26 mouse cellular contexts compared by ENCODE assay signal in the genomic region with DNA sequence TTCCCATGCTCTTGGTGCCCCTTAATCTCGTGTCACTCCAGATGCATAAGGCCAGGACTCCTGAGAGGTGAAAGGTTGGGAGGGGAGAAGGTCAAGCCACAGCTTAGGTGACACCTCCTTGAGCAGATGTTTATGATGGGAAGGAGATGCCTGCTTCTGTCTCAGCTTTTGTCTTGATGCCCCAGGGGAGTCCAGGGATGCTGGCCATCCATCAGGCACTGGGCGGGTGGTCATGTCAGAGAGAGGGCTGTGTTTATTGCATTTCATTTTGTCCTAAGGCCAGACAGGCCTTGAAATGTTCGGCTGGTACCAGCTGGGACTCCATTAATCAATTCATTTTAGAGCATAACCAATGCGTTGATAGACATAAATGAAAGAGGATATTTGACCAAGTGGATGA.
DNase-seq lines count a peak whose midpoint lies in the region; ATAC-seq and TF ChIP-seq lines count a peak whose summit lies in the region.
"Had no signal": no experiment of that assay in that cellular context is flagged by ENCODE, and none has a peak within 500 bp of the region (broad histone marks: within the 10 kb centered on the region; RNA-seq: fewer than 3 reads in every experiment).

No protein-coding gene starts in this region.

- 70% methylated on average over 4 of the region's 4 CpGs for WGBS in intestine, embryonic 14.5 days
- 62% methylated on average over 4 of the region's 4 CpGs for WGBS in intestine, postnatal 0 days
- 36% methylated on average over 4 of the region's 4 CpGs for WGBS in neural tube, embryonic 15.5 days
- 87% methylated on average over 4 of the region's 4 CpGs for WGBS in forebrain, embryonic 16.5 days

- no peak for DNase-seq in intestine, embryonic 14.5 days (ENCODE audit: low spot score)
- DNase-seq in neural tube, embryonic 10.5 days (ENCODE audit: extremely low spot score, low spot score), result peak; percentile 45
- peak; percentile 37 for DNase-seq in embryo, embryonic 9.5 days (ENCODE audit: extremely low spot score)
- DNase-seq in mesoderm, embryonic 11.5 days (ENCODE audit: low read depth, low spot score), result peak; percentile 59
- DNase-seq in cerebellum, adult 11-12 months, result no peak
- DNase-seq: adrenal gland, postnatal 25 days; cerebellum, adult 18-20 months; cerebellum, postnatal 14 days; gastrocnemius, postnatal 25 days; heart, adult 18-20 months; heart, postnatal 36 days; liver, embryonic 13.5 days; lung, adult 18-20 months; right cerebral cortex, postnatal 4 days had no signal

- H3K4me2 ChIP-seq in intestine, embryonic 14.5 days (ENCODE audit: low read length), result no peak overlapping the region
- H3K4me2 ChIP-seq in intestine, postnatal 0 days (replicated peaks; ENCODE audit: low read depth), result no peak overlapping the region
- no peak overlapping the region for H3K4me2 ChIP-seq in neural tube, embryonic 15.5 days
- no peak overlapping the region for H3K4me2 ChIP-seq in forebrain, embryonic 16.5 days (ENCODE audit: low read length)
- H3K4me2 ChIP-seq: forebrain, embryonic 12.5 days; heart, embryonic 11.5 days; limb, embryonic 15.5 days; liver, embryonic 13.5 days; midbrain, embryonic 15.5 days had no signal

- H3K27me3 ChIP-seq in intestine, embryonic 14.5 days (replicated peaks; ENCODE audit: control insufficient read depth, insufficient read depth, low read length), result no peaks in the 10 kb centered on the region
- no peaks in the 10 kb centered on the region for H3K27me3 ChIP-seq in intestine, postnatal 0 days (replicated peaks; ENCODE audit: control insufficient read depth, insufficient read depth, low read length)
- H3K27me3 ChIP-seq in neural tube, embryonic 15.5 days (replicated peaks), result no peaks in the 10 kb centered on the region
- no peaks in the 10 kb centered on the region for H3K27me3 ChIP-seq in forebrain, embryonic 16.5 days (replicated peaks; ENCODE audit: control insufficient read depth, insufficient read depth, low read length)
- H3K27me3 ChIP-seq: forebrain, embryonic 12.5 days; liver, embryonic 13.5 days; midbrain, embryonic 15.5 days had no signal

- peaks cover 8% of the 10 kb centered on the region for H3K4me1 ChIP-seq in intestine, embryonic 14.5 days (replicated peaks; ENCODE audit: control insufficient read depth, insufficient read depth, low read length)
- no peaks in the 10 kb centered on the region for H3K4me1 ChIP-seq in intestine, postnatal 0 days (replicated peaks; ENCODE audit: control insufficient read depth, insufficient read depth, low read length)
- H3K4me1 ChIP-seq in neural tube, embryonic 15.5 days, result peaks cover 9% of the 10 kb centered on the region
- H3K4me1 ChIP-seq in forebrain, embryonic 16.5 days (replicated peaks; ENCODE audit: control insufficient read depth, insufficient read depth, low read length), result peaks cover 9% of the 10 kb centered on the region
- H3K4me1 ChIP-seq: midbrain, embryonic 15.5 days had no signal

- no peak overlapping the region for H3K9ac ChIP-seq in intestine, embryonic 14.5 days (ENCODE audit: low read length)
- H3K9ac ChIP-seq in intestine, postnatal 0 days (ENCODE audit: low read depth, low read length), result no peak overlapping the region
- no peak overlapping the region for H3K9ac ChIP-seq in neural tube, embryonic 15.5 days (replicated peaks)
- H3K9ac ChIP-seq in forebrain, embryonic 16.5 days (replicated peaks; ENCODE audit: low read depth, low read length), result no peak overlapping the region
- H3K9ac ChIP-seq: forebrain, embryonic 12.5 days; limb, embryonic 15.5 days; liver, embryonic 13.5 days; midbrain, embryonic 15.5 days had no signal

- peaks cover 21% of the 10 kb centered on the region; the same call in 1 of the 2 replicates for H3K36me3 ChIP-seq in intestine, embryonic 14.5 days (ENCODE audit: control insufficient read depth, insufficient read depth, low read length)
- no peaks in the 10 kb centered on the region for H3K36me3 ChIP-seq in intestine, postnatal 0 days (ENCODE audit: control insufficient read depth, insufficient read depth)
- H3K36me3 ChIP-seq in neural tube, embryonic 15.5 days, result no peaks in the 10 kb centered on the region
- no peaks in the 10 kb centered on the region for H3K36me3 ChIP-seq in forebrain, embryonic 16.5 days (ENCODE audit: control insufficient read depth, insufficient read depth)
- H3K36me3 ChIP-seq: forebrain, embryonic 12.5 days; liver, embryonic 13.5 days; midbrain, embryonic 10.5 days; midbrain, embryonic 15.5 days had no signal

- TF ChIP-seq CTCF in intestine, postnatal 0 days (IDR thresholded peaks at IDR 0.05; ENCODE audit: low read depth), result no peak

- no peak for ATAC-seq in intestine, embryonic 14.5 days (replicated peaks; ENCODE audit: low FRiP score, low TSS enrichment, low read depth)
- no peak for ATAC-seq in intestine, postnatal 0 days
- no peak for ATAC-seq in neural tube, embryonic 15.5 days (ENCODE audit: low FRiP score)
- ATAC-seq in forebrain, embryonic 16.5 days, result no peak
- ATAC-seq: CD4-positive, CD25-positive, alpha-beta regulatory T cell, adult 4 months; hindbrain, embryonic 16.5 days; lung, postnatal 0 days; midbrain, embryonic 15.5 days had no signal

- H3K27ac ChIP-seq in intestine, embryonic 14.5 days (ENCODE audit: low read depth), result peak overlapping the region; percentile 34; the same call in 1 of the 2 replicates
- H3K27ac ChIP-seq in intestine, postnatal 0 days (ENCODE audit: low read depth, low read length), result no peak overlapping the region
- H3K27ac ChIP-seq in neural tube, embryonic 15.5 days (replicated peaks), result no peak overlapping the region
- H3K27ac ChIP-seq in forebrain, embryonic 16.5 days (ENCODE audit: low read length), result no peak overlapping the region
- H3K27ac ChIP-seq: forebrain, embryonic 12.5 days; limb, embryonic 15.5 days; liver, embryonic 13.5 days; macrophage; midbrain, embryonic 10.5 days; midbrain, embryonic 15.5 days had no signal

- no peaks in the 10 kb centered on the region for H3K9me3 ChIP-seq in intestine, embryonic 14.5 days (ENCODE audit: control insufficient read depth, low read length)
- H3K9me3 ChIP-seq in intestine, postnatal 0 days (ENCODE audit: control insufficient read depth), result no peaks in the 10 kb centered on the region
- no peaks in the 10 kb centered on the region for H3K9me3 ChIP-seq in neural tube, embryonic 15.5 days (replicated peaks)
- H3K9me3 ChIP-seq in forebrain, embryonic 16.5 days (ENCODE audit: control insufficient read depth, low read length), result no peaks in the 10 kb centered on the region
- H3K9me3 ChIP-seq: forebrain, embryonic 12.5 days; limb, embryonic 15.5 days; liver, embryonic 13.5 days; midbrain, embryonic 10.5 days; midbrain, embryonic 15.5 days had no signal

- H3K4me3 ChIP-seq in intestine, embryonic 14.5 days (ENCODE audit: low read depth, low read length), result no peak overlapping the region
- H3K4me3 ChIP-seq in intestine, postnatal 0 days (ENCODE audit: low read depth, low read length), result no peak overlapping the region
- H3K4me3 ChIP-seq in neural tube, embryonic 15.5 days (replicated peaks), result no peak overlapping the region
- no peak overlapping the region for H3K4me3 ChIP-seq in forebrain, embryonic 16.5 days (replicated peaks; ENCODE audit: low read length)
- H3K4me3 ChIP-seq: forebrain, embryonic 12.5 days; limb, embryonic 15.5 days; liver, embryonic 13.5 days; midbrain, embryonic 10.5 days; midbrain, embryonic 15.5 days had no signal

Comparison
In these comparisons a context has a peak if more than half of its experiments do, and no peak if none do; other contexts are left out.
1. DNase-seq: peak in neural tube, embryonic 10.5 days (single experiment), embryo, embryonic 9.5 days (single experiment) and mesoderm, embryonic 11.5 days (single experiment); none in intestine, embryonic 14.5 days (single experiment) and cerebellum, adult 11-12 months (single experiment).